Mouse (Mus musculus): ENCODE data around the gene Aqp6. TPM values are rescaled to one million over a fixed set of nuclear protein-coding genes. Genes with fewer than 3 reads are reported as not detected.

Aqp6 gene
- polyA plus RNA-seq, 1 experiment from 2014 or later, result not detected

- H3K27ac ChIP-seq (ENCODE audit: low read length), result no peak overlapping the region
- TF ChIP-seq CTCF (IDR thresholded peaks at IDR 0.05) (no peak), EP300 (IDR thresholded peaks at IDR 0.05) (no peak)
- no peaks in the 10 kb centered on the region for H3K27me3 ChIP-seq (replicated peaks; ENCODE audit: insufficient read depth, low read length)
- ATAC-seq (peak; percentile 23; the same call in 1 of the 2 replicates), DNase-seq (ENCODE audit: low spot score) (peak; percentile 35)
- no peak overlapping the region for H3K9ac ChIP-seq (replicated peaks; ENCODE audit: low read depth)
- no peaks in the 10 kb centered on the region for H3K36me3 ChIP-seq (ENCODE audit: insufficient read depth, low read length)
- H3K4me2 ChIP-seq (replicated peaks; ENCODE audit: low read depth, low read length), result no peak overlapping the region
- no peak overlapping the region for H3K4me3 ChIP-seq (ENCODE audit: low read depth, low read length)
- H3K9me3 ChIP-seq (ENCODE audit: low read length), result no peaks in the 10 kb centered on the region
- WGBS, result 42% methylated on average over 10 of the region's 10 CpGs
- no peaks in the 10 kb centered on the region for H3K4me1 ChIP-seq (ENCODE audit: insufficient read depth, low read depth, low read length)
Observed at GRCm38 (mm10) chr15:99569123-99569522, 32.1 kb upstream of the Aqp6 start.

DNA sequence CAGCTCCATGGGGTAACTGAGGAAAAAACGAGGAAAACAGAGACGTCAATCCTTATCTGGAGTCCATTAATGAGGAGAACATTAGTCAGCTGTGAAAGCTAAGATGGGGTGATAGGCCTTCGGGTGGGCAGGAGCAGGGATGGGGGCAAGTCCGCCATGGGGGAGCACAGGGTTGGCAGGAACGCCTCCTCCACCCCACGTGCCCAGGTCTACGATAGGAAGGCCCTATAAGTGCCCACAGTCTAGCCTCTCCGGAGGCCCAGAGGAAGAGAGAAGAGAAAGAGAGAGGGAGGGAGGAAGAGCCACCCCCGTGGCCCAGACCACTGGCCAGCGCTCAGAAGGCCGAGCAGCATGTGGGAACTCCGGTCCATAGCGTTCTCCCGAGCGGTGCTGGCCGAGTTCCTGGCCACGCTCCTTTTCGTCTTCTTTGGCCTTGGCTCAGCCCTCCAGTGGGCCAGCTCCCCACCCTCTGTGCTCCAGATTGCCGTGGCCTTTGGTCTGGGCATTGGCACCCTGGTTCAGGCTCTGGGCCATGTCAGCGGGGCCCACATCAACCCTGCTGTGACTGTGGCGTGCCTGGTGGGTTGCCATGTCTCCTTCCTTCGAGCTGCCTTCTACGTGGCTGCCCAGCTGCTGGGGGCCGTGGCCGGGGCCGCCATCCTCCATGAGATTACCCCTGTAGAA lies 22.3 kb upstream of the Aqp6 start, which contains the start of gene Aqp2:
Aqp2 (plus strand) TSS at position 254 of the 684 bp plus-strand sequence.
- ATAC-seq, result no peak
- no peak within 1 kb of the TSS for H3K4me2 ChIP-seq (replicated peaks; ENCODE audit: low read depth, low read length)
- WGBS, result 76% methylated on average over 24 of the region's 26 CpGs
- no peak within 1 kb of the TSS for H3K27ac ChIP-seq (ENCODE audit: low read length)
- peaks cover 32% of the 10 kb centered on the region for H3K27me3 ChIP-seq (replicated peaks; ENCODE audit: insufficient read depth, low read length)
- no peak for DNase-seq (ENCODE audit: low spot score)
- TF ChIP-seq CTCF (IDR thresholded peaks at IDR 0.05) (no peak), EP300 (IDR thresholded peaks at IDR 0.05) (no peak)
- no peak within 1 kb of the TSS for H3K9ac ChIP-seq (replicated peaks; ENCODE audit: low read depth)
- no peak within 1 kb of the TSS for H3K4me3 ChIP-seq (ENCODE audit: low read depth, low read length)
- peaks cover 4% of the 10 kb centered on the region for H3K4me1 ChIP-seq (ENCODE audit: insufficient read depth, low read depth, low read length)
- H3K9me3 ChIP-seq (ENCODE audit: low read length), result no peaks in the 10 kb centered on the region
- no peaks in the 10 kb centered on the region for H3K36me3 ChIP-seq (ENCODE audit: insufficient read depth, low read length)

GRCm38 (mm10) chr15:99583463-99584344 lies 17.5 kb upstream of the Aqp6 start:
- Histone ChIP-seq H3K4me3 (ENCODE audit: low read depth, low read length) (peak overlapping the region; percentile 28), H3K4me2 (replicated peaks; ENCODE audit: low read depth, low read length) (peak overlapping the region; percentile 53), H3K9me3 (ENCODE audit: low read length) (no peaks in the 10 kb centered on the region), H3K4me1 (ENCODE audit: insufficient read depth, low read depth, low read length) (peaks cover 16% of the 10 kb centered on the region), H3K9ac (replicated peaks; ENCODE audit: low read depth) (no peak overlapping the region), H3K27me3 (replicated peaks; ENCODE audit: insufficient read depth, low read length) (peaks cover 44% of the 10 kb centered on the region), H3K27ac (ENCODE audit: low read length) (no peak overlapping the region), H3K36me3 (ENCODE audit: insufficient read depth, low read length) (no peaks in the 10 kb centered on the region)
- WGBS, result 4% methylated on average over 49 of the region's 54 CpGs
- DNase-seq (ENCODE audit: low spot score), result peak; percentile 55
- ATAC-seq, result peak; percentile 63
- no peak for TF ChIP-seq EP300 (IDR thresholded peaks at IDR 0.05)
- TF ChIP-seq CTCF (IDR thresholded peaks at IDR 0.05), result peak; percentile 6; the same call in 1 of the 2 replicates

- ATAC-seq, result peak; percentile 69
- Histone ChIP-seq H3K27me3 (replicated peaks; ENCODE audit: insufficient read depth, low read length) (peaks cover 50% of the 10 kb centered on the region), H3K9me3 (ENCODE audit: low read length) (no peaks in the 10 kb centered on the region), H3K4me3 (ENCODE audit: low read depth, low read length) (peak overlapping the region; percentile 28; the same call in 1 of the 2 replicates), H3K27ac (ENCODE audit: low read length) (no peak overlapping the region; the same call in 1 of the 2 replicates), H3K4me1 (ENCODE audit: insufficient read depth, low read depth, low read length) (peaks cover 16% of the 10 kb centered on the region), H3K4me2 (replicated peaks; ENCODE audit: low read depth, low read length) (peak overlapping the region; percentile 53), H3K9ac (replicated peaks; ENCODE audit: low read depth) (0 out of 2 replicates have a peak overlapping the region, but pooled peaks have one; percentile 19), H3K36me3 (ENCODE audit: insufficient read depth, low read length) (no peaks in the 10 kb centered on the region)
- no peak for TF ChIP-seq EP300 (IDR thresholded peaks at IDR 0.05)
- no peak for TF ChIP-seq CTCF (IDR thresholded peaks at IDR 0.05)
- DNase-seq (ENCODE audit: low spot score), result peak; percentile 78
- 2% methylated on average over 24 of the region's 24 CpGs for WGBS
Observed at GRCm38 (mm10) chr15:99584407-99585202, 16.6 kb upstream of the Aqp6 start.

GRCm38 (mm10) chr15:99585741-99586140 lies 15.5 kb upstream of the Aqp6 start:
- TF ChIP-seq EP300 (IDR thresholded peaks at IDR 0.05) (no peak), CTCF (IDR thresholded peaks at IDR 0.05) (no peak)
- Histone ChIP-seq H3K4me2 (replicated peaks; ENCODE audit: low read depth, low read length) (no peak overlapping the region), H3K9ac (replicated peaks; ENCODE audit: low read depth) (no peak overlapping the region), H3K9me3 (ENCODE audit: low read length) (no peaks in the 10 kb centered on the region), H3K4me3 (ENCODE audit: low read depth, low read length) (no peak overlapping the region), H3K27me3 (replicated peaks; ENCODE audit: insufficient read depth, low read length) (peaks cover 50% of the 10 kb centered on the region), H3K27ac (ENCODE audit: low read length) (no peak overlapping the region), H3K36me3 (ENCODE audit: insufficient read depth, low read length) (no peaks in the 10 kb centered on the region), H3K4me1 (ENCODE audit: insufficient read depth, low read depth, low read length) (peaks cover 16% of the 10 kb centered on the region)
- DNase-seq (ENCODE audit: low spot score), result no peak
- no peak for ATAC-seq
- WGBS, result 56% methylated on average over 6 of the region's 6 CpGs

Measured in lung, postnatal 0 days (tissue).